Mouse (Mus musculus): Measurements from ENCODE around the gene Pfpl. TPM values are rescaled to one million over a fixed set of nuclear protein-coding genes. Genes with fewer than 3 reads are reported as not detected.

Gene Pfpl
- not detected in 2 replicates for polyA plus RNA-seq (2012; ENCODE audit: low replicate concordance)

DNA sequence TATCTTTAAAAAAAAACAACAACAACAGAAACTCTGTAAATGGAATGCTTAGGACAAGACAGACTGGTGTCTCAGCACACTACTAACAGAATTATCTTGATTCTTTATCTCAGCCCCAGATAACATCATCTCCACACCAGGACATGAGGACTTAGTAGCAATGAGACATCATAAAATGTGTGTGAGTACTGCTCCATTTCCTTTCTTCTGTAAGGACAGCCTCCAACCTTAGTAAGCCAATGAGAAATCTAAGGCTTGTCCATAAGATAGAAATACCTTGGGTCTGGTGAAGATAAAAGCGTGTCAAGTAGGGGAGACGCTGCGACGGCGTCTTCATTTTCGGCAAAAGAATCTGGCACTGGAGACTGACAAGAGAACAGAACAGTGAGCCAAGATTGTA, at the start of gene Pfpl:
Pfpl (plus strand) TSS at position 301 of the 400 bp plus-strand sequence.

DNA sequence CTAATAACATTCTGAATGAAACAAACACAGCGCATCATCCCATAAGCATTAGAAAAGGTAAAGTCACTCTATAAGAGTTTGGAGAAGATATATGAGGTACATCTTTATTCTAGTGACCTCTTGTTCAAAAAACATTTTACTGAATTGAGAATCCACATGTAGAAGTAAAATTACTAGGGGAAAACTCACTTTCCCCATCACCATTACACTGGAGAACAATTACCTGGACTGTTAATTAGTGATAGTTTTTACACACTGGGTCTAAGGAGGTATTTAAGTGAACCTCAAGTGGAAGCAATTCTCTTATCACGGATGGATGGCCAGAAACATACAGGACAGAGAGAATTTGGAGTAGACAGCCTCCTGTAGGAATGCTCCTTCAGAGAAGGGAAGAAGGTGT, 40.7 kb upstream of the Pfpl start, which contains the start of gene Olfr1440:
Olfr1440 (plus strand) TSS at position 301 of the 400 bp plus-strand sequence.

DNA sequence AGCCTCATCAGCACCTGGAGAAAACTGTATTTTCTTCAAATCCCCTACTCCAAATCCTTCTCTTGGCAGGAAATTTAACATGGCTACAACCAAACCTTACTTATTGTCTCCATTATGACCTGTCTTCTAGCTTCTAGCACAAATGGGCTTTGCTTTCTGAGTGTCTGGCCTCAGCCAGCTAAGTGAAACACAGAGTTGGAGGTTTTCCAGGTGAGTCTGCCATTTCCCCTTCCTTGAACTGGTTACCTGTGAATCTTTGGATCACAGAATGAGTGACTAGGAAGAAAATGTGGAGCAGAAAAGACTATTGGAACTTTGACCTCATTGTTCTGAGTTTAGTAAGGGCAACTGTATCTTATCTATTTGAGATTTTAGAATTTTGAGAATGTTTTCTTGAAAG, 10.3 kb upstream of the Pfpl start, which contains the start of gene Olfr1441:
Olfr1441 (plus strand) TSS at position 73 of the 400 bp plus-strand sequence.

DNA sequence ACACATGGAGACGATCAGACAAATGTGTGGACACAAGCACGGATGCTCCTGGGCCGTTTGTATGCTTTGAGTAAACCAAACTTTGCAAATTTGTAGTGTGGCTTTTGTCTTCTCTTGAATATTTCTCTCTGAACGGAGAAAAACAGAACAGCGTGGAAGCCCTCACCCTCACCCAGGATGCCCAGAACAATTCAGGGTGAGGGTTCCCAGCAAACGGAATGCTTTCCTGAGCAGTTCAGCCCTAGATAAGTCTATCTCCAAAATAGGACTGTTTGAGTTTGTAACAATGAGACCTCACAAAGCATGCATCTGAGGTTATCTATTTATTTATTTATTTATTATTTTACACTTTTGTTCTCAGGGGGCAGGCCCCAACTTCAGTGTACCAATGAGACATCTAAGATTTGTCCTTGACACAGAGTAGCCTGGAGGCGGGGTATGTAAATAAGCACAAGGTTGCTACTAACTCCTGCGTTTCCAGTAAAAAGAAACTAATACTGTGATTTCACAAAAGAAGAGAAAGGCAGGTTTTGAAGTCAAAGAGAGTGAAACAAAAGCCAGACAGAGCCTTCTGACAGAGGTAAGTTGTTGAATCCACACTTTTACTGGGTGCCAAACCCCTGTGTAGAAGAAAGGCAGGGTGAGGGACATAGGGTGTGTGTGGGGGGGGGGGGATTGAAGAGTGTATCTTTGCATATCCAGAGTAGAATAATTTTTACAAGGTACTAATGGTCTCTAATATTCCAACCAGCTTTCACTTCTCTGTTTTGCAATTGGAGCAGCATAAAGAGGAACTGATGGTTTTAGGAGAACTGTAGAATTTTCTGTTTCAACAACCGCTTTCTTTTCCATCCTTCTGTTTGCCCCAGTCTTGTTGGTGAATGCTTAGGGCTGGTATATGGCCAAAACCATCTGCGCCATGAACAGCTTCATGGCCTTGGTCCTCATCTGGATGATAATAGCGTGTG, 32.9 kb downstream of the Pfpl start, which contains the start of gene Mpeg1:
Mpeg1 (plus strand) TSS at position 498 of the 968 bp plus-strand sequence.

Other genes with a start within 250 kb of the Pfpl start
- gene Olfr1431, start 227.3 kb upstream of the Pfpl start, polyA plus RNA-seq (2012; ENCODE audit: low replicate concordance) = 0.19 TPM in 1 of 2 replicates, not detected in the other
- not detected in 2 replicates for gene Olfr1432, start 195.3 kb upstream of the Pfpl start, polyA plus RNA-seq (2012; ENCODE audit: low replicate concordance)
- not detected in 2 replicates for gene Olfr262, start 186.2 kb upstream of the Pfpl start, polyA plus RNA-seq (2012; ENCODE audit: low replicate concordance)
- 0.17 TPM in 1 of 2 replicates, not detected in the other for gene Olfr235, start 166.9 kb upstream of the Pfpl start, polyA plus RNA-seq (2012; ENCODE audit: low replicate concordance)
- gene Olfr1434, start 148.1 kb upstream of the Pfpl start, polyA plus RNA-seq (2012; ENCODE audit: low replicate concordance) = not detected in 2 replicates
- not detected in 2 replicates for gene Olfr1436, start 128.8 kb upstream of the Pfpl start, polyA plus RNA-seq (2012; ENCODE audit: low replicate concordance)
- gene Olfr1437, start 102.8 kb upstream of the Pfpl start, polyA plus RNA-seq (2012; ENCODE audit: low replicate concordance) = not detected in 2 replicates
- gene Olfr1438-ps1, start 92.0 kb upstream of the Pfpl start, polyA plus RNA-seq (2012; ENCODE audit: low replicate concordance) = not detected in 2 replicates
- not detected in 2 replicates for gene Olfr1440, start 40.6 kb upstream of the Pfpl start, polyA plus RNA-seq (2012; ENCODE audit: low replicate concordance)
- gene Olfr1441, start 10.5 kb upstream of the Pfpl start, polyA plus RNA-seq (2012; ENCODE audit: low replicate concordance) = not detected in 2 replicates
- 3.4 and 4.1 TPM in 2 replicates for gene Mpeg1, start 32.9 kb downstream of the Pfpl start, polyA plus RNA-seq (2012; ENCODE audit: low replicate concordance)
- gene Dtx4, start 73.5 kb downstream of the Pfpl start, polyA plus RNA-seq (2012; ENCODE audit: low replicate concordance) = 1.2 and 1.4 TPM in 2 replicates
- 0.41 and 3.6 TPM in 2 replicates for gene Fam111a, start 117.8 kb downstream of the Pfpl start, polyA plus RNA-seq (2012; ENCODE audit: low replicate concordance)
- gene Gm4952, start 172.1 kb downstream of the Pfpl start, polyA plus RNA-seq (2012; ENCODE audit: low replicate concordance) = not detected in 2 replicates
- gene Glyat, start 205.4 kb downstream of the Pfpl start, polyA plus RNA-seq (2012; ENCODE audit: low replicate concordance) = not detected in 2 replicates
- gene Olfr1442, start 242.5 kb downstream of the Pfpl start, polyA plus RNA-seq (2012; ENCODE audit: low replicate concordance) = not detected in 2 replicates

Measured in leukemia stem cell, adult 10-12 weeks (primary cell).